Mouse (Mus musculus) thymus, postnatal 36 days (tissue): Measurements from ENCODE around the gene Armc5.
A peak's percentile ranks its signal among the peaks of the same experiment; 100 is the strongest.

Source experiments
- DNase-seq, 2 experiments: peaks; one replicate each; pipeline ENCODE4 v3.0.0; 2022; ENCODE audit warnings: mixed read lengths in 2 of 2

Armc5 gene

DNA sequence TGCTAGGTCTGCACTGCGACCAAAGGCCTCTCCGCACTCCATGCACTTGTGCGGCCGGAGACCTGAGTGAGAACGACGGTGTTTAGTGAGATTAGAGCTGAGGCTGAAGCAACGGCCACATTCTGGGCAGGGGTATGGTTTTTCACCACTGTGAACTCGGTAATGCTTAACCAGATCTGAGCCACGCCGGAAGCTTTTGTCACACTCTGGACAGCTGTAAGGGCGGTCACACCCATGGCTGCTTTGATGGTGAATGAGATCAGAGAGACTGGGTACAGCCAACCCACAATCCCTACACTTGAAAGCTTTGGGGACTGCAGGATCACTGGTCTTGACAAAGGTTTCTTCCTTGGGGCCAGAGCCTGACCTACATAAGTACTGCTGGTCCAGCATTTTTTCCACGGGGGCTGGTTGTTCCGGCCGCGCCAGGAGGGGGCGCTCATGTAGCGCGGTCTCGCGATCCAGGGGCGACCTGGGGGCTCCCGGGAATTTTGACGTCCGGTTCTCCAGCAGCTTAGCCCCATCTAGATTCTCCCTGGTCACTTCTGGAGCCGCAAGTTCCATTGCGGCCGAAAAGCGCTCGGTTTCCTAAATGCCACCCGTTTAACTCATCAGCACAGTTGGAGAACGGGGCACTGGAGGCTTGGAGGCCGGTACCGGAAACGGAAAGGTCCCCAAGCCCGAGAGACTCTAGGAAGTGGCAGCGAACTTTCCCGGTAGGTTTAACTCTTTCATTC is at the start of gene Armc5:
Armc5 (plus strand) TSS at position 487 of the 737 bp plus-strand sequence.
- peak; percentile 82 to 83 for DNase-seq

DNA sequence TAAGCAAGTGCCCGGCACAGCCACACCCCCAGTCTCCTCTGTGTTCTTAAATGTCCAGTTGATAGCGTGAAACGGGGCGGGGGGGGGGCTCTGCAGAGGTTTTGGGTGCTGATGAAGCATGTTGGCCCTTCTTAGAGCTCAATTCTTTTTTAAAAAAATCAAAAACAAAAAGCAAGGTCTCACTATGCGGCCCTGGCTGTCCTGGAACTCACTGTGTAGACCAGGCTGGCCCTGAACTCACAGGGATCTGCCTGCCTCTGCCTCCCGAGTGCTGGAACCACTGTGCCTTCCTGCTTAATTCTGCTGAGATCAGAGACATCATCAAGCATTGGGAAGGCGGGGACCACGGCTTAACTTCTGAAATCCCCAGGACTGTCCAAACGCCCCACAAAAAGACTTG is 35.5 kb upstream of the Armc5 start:
- DNase-seq: no peak

- no peak for DNase-seq
These were observed 34.1 kb upstream of the Armc5 start for GRCm38 (mm10) chr7:128203071-128203470.

- DNase-seq: no peak
These were observed 33.0 kb upstream of the Armc5 start for GRCm38 (mm10) chr7:128204179-128204578.

GRCm38 (mm10) chr7:128205695-128206094 is 31.4 kb upstream of the Armc5 start:
- DNase-seq: no peak

DNA sequence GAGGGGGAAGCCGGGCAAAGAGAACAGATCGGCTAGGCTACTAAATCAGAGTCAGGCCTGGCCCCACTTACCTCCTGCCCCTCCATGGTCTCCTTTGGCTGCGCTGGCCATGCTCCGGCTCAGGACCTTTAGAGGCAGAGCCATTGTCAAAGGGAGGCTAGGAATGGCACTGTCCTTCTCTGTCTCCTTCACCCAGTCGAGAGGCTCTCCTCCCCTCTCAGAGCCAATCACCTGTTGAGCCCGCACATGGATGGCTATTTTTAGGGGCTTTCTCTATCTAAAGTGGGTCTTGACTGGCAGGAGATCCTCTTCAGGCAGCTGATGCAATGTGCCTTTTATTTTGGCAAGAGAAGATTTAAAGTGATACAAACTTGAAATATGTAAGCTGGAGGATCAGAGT is 31.0 kb upstream of the Armc5 start, which contains the start of gene Cox6a2:
Cox6a2 (minus strand) TSS at position 236 of the 400 bp plus-strand sequence.
- DNase-seq: no peak

GRCm38 (mm10) chr7:128208187-128208586 is 29.0 kb upstream of the Armc5 start:
- peak; percentile 34 to 44 for DNase-seq

DNA sequence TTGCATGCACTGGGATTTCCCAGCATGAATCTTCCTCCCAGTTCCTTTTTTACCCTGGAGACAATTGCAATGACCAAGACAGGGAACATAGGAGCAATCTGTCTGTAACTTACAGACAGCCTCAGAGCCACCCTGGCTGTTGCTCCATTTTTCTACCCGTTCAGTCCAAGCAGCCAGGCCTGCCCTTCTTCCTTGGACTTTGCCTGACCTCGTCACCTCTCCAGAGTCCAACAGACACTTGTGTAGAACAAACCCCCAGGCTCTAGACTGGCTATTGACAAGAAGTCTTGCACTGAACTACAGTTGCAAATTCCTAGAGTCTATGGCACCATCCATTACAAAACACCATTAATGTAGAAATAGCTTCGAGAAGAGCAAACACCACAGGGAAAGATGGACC is 27.3 kb upstream of the Armc5 start:
- DNase-seq: no peak

DNA sequence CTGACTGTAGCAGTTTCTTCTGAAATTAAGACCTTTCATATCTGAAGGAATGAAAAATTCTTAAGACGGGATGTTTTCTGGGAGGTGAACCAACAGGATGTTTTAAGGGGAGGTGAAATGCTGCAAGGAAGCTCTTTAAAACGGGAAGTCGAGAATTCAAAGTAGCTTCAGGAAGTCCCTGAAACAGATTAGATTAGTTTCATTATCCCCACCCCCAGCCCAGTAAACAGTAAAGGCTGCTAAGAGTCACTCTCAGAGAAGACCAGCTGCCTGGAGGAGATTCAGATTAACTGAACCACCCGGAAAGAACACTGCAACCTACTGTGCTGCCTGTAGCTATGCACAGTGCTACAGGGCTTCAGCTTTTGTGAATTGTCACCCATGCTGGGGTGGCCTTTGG is 17.2 kb upstream of the Armc5 start:
- DNase-seq: no peak

GRCm38 (mm10) chr7:128220936-128221335 is 16.2 kb upstream of the Armc5 start:
- no peak for DNase-seq

GRCm38 (mm10) chr7:128231741-128232140 is 5.4 kb upstream of the Armc5 start:
- no peak for DNase-seq

DNA sequence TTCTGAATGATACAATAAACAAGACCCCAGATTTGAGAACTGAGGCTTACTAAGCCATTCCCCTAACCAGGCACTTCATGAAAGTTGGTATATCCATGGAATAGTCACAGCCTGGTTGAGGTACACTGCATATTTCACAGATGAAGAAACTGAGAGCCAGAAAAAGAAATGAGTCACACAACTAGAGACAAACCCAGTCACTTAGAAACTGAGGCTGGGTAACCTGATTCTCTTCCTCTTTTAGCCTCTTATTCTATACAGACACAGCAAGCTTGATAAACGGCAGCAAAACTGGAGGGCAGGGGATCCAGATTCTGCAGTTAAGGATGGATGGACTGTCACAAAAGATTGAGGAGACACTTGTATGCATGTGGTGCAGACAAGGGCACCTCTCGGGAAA is 2.3 kb upstream of the Armc5 start:
- DNase-seq: no peak

GRCm38 (mm10) chr7:128235481-128235880 is 1.7 kb upstream of the Armc5 start:
- no peak for DNase-seq

DNA sequence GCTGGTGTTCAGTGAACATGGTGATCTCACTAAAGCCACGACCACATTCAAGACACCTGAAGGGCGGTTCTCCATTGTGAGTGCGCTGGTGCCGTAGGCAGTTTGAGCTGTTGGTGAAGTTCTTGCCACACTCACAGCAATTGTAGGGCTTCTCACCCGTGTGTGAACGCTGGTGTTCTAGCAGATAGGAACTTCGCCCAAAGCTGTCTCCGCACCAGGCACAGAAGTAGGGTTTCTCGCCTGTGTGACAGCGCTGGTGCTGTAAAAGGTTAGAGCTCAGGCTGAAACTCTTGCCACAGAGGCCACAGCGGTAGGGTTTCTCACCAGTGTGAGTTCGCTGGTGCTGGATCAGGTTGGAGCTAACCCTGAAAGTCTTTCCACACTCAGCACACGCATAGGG is 716 bp upstream of the Armc5 start:
- DNase-seq: no peak

GRCm38 (mm10) chr7:128237593-128237926 is 418 bp downstream of the Armc5 start:
- DNase-seq: no peak

GRCm38 (mm10) chr7:128237927-128238778 is 1.0 kb downstream of the Armc5 start, which contains the start of gene 9130023H24Rik:
Gene 9130023H24Rik (minus strand): TSS chr7:128238031.
- DNase-seq: peak; percentile 100

DNA sequence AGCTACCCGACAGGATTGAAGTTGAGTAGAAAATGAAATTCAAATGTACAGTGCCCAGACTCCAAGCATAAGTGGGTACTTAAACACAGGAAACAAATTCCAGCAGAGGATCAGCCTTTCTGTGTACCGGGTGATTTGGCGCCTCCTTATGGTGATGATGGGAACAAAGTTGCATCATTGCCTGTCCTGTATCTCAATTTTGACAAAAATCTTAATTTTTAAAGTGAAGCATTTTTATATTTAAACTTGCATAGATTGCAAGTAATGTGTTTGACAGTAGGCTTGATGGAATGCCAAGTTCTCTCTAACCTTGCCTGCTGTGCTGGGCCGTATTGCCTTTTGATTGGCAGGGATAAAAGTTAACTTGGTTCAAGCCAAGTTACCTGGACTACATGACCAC is 1.8 kb downstream of the Armc5 start:
- DNase-seq: peak in 1 of 2 experiments; percentile 39

GRCm38 (mm10) chr7:128240131-128240784 is 3.1 kb downstream of the Armc5 start:
- no peak for DNase-seq

GRCm38 (mm10) chr7:128242331-128242730 is 5.2 kb downstream of the Armc5 start:
- no peak for DNase-seq

GRCm38 (mm10) chr7:128243921-128244320 is 6.8 kb downstream of the Armc5 start:
- no peak for DNase-seq

DNA sequence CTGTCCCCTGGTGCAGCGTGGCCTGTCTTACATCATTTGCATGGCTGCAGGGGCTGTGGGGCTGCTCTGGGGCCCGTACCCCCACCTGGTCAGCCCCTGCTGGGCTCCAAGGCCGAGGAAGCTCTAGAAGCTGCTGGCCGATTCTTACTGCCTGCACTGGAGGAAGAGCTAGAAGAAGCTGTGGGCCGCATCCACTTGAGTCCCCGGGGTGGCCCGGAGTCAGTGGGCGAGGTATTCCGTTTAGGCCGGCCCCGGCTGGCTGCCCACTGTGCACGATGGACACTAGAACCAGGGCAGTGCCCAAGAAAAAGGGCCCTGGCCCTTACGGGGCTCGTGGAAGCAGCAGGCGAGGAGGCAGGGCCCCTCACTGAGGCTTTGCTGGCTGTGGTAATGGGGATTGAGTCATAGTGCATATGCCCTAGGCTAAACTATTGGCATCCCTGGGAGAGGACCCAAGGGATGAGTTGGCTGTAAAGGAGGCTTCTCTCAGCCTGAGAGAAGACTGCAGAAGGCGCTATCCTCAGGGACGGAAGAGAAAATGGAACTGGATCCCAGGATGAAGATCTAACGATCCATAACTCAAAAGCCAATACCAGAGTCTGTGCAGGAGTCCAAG is 7.4 kb downstream of the Armc5 start:
- no peak for DNase-seq

- no peak for DNase-seq
These were observed 8.4 kb downstream of the Armc5 start for GRCm38 (mm10) chr7:128245547-128245946.
